Mouse (Mus musculus): ENCODE measurements around the gene Zbtb25.

Gene Zbtb25

DNA sequence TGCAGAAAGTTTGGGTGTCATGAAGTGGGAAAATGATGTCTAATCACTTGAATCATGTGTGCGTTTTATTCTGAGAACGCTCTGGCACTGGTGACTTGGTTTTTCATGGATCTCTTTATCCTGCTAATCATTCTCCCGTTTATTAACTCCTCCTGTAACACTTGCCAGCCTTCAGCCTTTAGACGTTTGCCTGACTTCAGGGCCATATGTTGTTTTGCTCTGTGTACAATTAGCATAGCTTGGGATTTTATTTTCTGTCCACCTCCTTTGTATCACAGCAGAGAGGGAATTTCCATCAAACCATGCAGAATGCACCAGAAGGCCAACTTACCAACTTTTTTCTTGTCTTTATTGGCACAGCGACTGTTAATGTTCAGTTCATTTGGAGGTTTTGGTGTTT is 71.6 kb downstream of the Zbtb25 start:
- no peak for DNase-seq (ENCODE audit: low read depth)

All from naive thymus-derived CD4-positive, alpha-beta T cell, adult 2 months (primary cell).